Mouse (Mus musculus): ENCODE results near the gene Pdgfd. TPM values are rescaled to one million over a fixed set of nuclear protein-coding genes. Genes with fewer than 3 reads are reported as not detected.

Gene Pdgfd
- total RNA-seq (2023): not detected

GRCm38 (mm10) chr9:6168391-6169037, at the start of gene Pdgfd:
Pdgfd (plus strand) TSS chr9:6168584.

GRCm38 (mm10) chr9:6269796-6270280, 101.5 kb downstream of the Pdgfd start, which contains the start of gene Ddi1:
Ddi1 (minus strand) TSS chr9:6269846.

Other genes with a start within 250 kb of the Pdgfd start
- not detected for gene Ddi1, start 101.3 kb downstream of the Pdgfd start, total RNA-seq (2023)